Comparison of ENCODE assay signal across 8 mouse cellular contexts in the genomic region with DNA sequence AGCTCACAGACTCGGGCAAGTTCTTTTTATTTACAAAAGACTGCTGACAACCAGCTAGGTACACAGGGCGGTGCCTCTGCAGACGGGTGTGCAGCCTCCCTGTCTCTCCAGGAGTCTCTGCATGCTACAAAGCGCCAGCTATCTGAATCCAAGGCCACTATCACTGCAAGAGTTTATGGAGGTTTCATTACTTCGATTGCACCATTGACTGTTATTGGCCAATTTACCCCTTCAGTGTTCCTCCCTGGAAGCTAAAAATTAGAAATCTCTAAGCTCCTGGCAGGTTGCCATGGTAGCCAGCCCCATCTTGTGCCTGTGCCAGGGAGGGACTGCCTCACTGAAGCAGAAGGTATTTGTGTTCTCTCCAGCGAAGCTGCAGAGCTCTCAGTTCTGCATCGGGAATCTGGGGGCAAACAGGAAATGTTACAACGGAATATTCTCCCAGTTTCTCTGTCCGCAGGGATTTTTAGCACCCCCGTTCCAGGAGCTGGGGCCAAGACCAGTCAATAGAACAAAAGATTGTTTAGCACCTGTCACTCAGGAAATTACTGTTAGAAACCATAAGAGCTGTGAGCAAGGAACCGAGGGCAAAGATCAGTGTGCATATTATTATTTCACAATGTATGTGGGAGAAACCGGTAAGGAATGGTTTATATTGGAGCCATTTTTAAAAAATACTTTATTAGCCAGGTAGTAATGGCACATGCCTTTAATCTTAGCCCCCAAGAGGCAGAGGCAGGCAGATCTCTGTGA. TPM values are rescaled to one million over a fixed set of nuclear protein-coding genes. Genes with fewer than 3 reads are reported as not detected.
DNase-seq lines count a peak whose midpoint lies in the region; ATAC-seq lines count a peak whose summit lies in the region.

No protein-coding gene starts in this region.

- no peaks in the 10 kb centered on the region for H3K27me3 ChIP-seq in heart, embryonic 11.5 days (ENCODE audit: control insufficient read depth, insufficient read depth, low read length)

- H3K27ac ChIP-seq in heart, embryonic 11.5 days (ENCODE audit: low read depth, low read length): 0 out of 2 replicates have a peak overlapping the region, but pooled peaks have one; percentile 25

- WGBS in heart, embryonic 11.5 days (ENCODE audit: insufficient replicate concordance): 62% methylated on average over 12 of the region's 12 CpGs

- no peak overlapping the region for H3K4me2 ChIP-seq in heart, embryonic 11.5 days

- no peak for ATAC-seq in heart, embryonic 11.5 days (replicated peaks; ENCODE audit: insufficient number of reproducible peaks, low FRiP score, low TSS enrichment)
- no peak for ATAC-seq in monocyte, adult 5-6 weeks (replicated peaks; ENCODE audit: insufficient number of reproducible peaks, low FRiP score, low TSS enrichment, poor library complexity, severe bottlenecking)

- no peak overlapping the region for H3K9ac ChIP-seq in heart, embryonic 11.5 days (ENCODE audit: low read depth, low read length)

- no peak for DNase-seq in heart, adult 8-10 months (ENCODE audit: low spot score)
- peak; percentile 62 for DNase-seq in adipocyte (ENCODE audit: low spot score)
- peak; percentile 50 to 58 for DNase-seq in frontal cortex, postnatal 10 days (ENCODE audit: low spot score in 2 of 2)
- DNase-seq in layer of hippocampus, postnatal 25 days (ENCODE audit: extremely low spot score in 1 of 2, low spot score in 1 of 2): peak; percentile 41 to 68
- DNase-seq in right cerebral cortex, postnatal 10 days (ENCODE audit: low spot score in 2 of 2): peak; percentile 83 to 84
- DNase-seq in gastrocnemius, postnatal 10 days: no peak

- H3K4me1 ChIP-seq in heart, embryonic 11.5 days (ENCODE audit: control insufficient read depth, insufficient read depth, low read length): peaks cover 30% of the 10 kb centered on the region

- H3K4me3 ChIP-seq in heart, embryonic 11.5 days (ENCODE audit: low read depth, low read length): no peak overlapping the region

- H3K36me3 ChIP-seq in heart, embryonic 11.5 days (ENCODE audit: control insufficient read depth, insufficient read depth, low read length): peaks cover 13% of the 10 kb centered on the region

- H3K9me3 ChIP-seq in heart, embryonic 11.5 days (replicated peaks; ENCODE audit: control insufficient read depth, low read length): no peaks in the 10 kb centered on the region

RNA-seq across cellular contexts. Expression of gene Rab3gap2, which starts 49.4 kb away (rescaled TPM):
- polyA plus RNA-seq in heart, embryonic 11.5 days (2014; fragmentation: Nextera tagmentation; extraction: Ambion mirVana): 18.9 and 19.1 TPM in 2 replicates
- total RNA-seq in heart, adult 8-10 months (2022): 10 to 100 TPM; 19.6 to 23.0 (median 20.8) TPM
- total RNA-seq in layer of hippocampus, postnatal 25 days (2021): 10 to 100 TPM; 60.0 to 65.3 TPM
- 36.1 to 43.1 TPM (median 36.5 TPM) in 3 replicates for total RNA-seq in monocyte, adult 5-6 weeks (2017)
- total RNA-seq in gastrocnemius, postnatal 10 days (2021): 10 to 100 TPM; 16.5 to 22.5 TPM

Comparison
In these comparisons a context has a peak if more than half of its experiments do, and no peak if none do; other contexts are left out.
1. DNase-seq: peak in adipocyte (single experiment), frontal cortex, postnatal 10 days (2 of 2), layer of hippocampus, postnatal 25 days (2 of 2) and right cerebral cortex, postnatal 10 days (2 of 2); none in heart, adult 8-10 months (single experiment) and gastrocnemius, postnatal 10 days (single experiment).